Mouse (Mus musculus) C2C12 (cell line): ENCODE data around the gene Clca2.
A peak's percentile ranks its signal among the peaks of the same experiment; 100 is the strongest.

ENCODE experiments used
- CEBPB ChIP-seq: IDR thresholded peaks from one replicate; pipeline ENCODE4 v1.6.1; 2011; ENCODE audit warnings: low read depth, mild to moderate bottlenecking, control low read depth, moderate library complexity
- CTCF ChIP-seq: IDR thresholded peaks from one replicate; pipeline ENCODE4 v1.5.1; 2011; ENCODE audit not compliant: control insufficient read depth, insufficient read depth, insufficient read length
- FOSL1 ChIP-seq: IDR thresholded peaks from one replicate; pipeline ENCODE4 v1.8.0; 2011; ENCODE audit warnings: mild to moderate bottlenecking, low read length; ENCODE audit not compliant: poor library complexity, insufficient read depth, severe bottlenecking
- MAX ChIP-seq: IDR thresholded peaks from one replicate; pipeline ENCODE4 v1.6.1; 2011; ENCODE audit warnings: mild to moderate bottlenecking, control low read depth
- USF1 ChIP-seq: IDR thresholded peaks from one replicate; pipeline ENCODE4 v1.6.1; 2011; ENCODE audit warnings: low read depth, mild to moderate bottlenecking, control low read depth, moderate library complexity

GRCm38 (mm10) chr3:145118254-145119001 is 19.2 kb upstream of the Clca2 start, which contains the start of gene Odf2l:
- TF ChIP-seq FOSL1 (no peak), CTCF (no peak), USF1 (peak; percentile 6), MAX (no peak), CEBPB (no peak)
